Mouse (Mus musculus) intestine, embryonic 14.5 days (tissue): Measurements from ENCODE around the gene Hcrtr1. TPM values are rescaled to one million over a fixed set of nuclear protein-coding genes. Genes with fewer than 3 reads are reported as not detected.

Experiments used
- ATAC-seq: fragments of 200-750 bp; cut with Nextera tagmentation; replicated peaks from 2 replicates; pipeline ENCODE4 v1.8.0; 2017; ENCODE audit warnings: low read depth, moderate number of reproducible peaks, moderate TSS enrichment, moderate library complexity; ENCODE audit not compliant: low FRiP score, low TSS enrichment
- DNase-seq: peaks from one replicate; pipeline ENCODE4 v3.0.0-alpha.2; 2018; ENCODE audit warnings: low spot score
- H3K27ac ChIP-seq: fragments of 300-500 bp; sonication (generic); 2 replicates; pipeline ENCODE4 v1.5.1; 2014; ENCODE audit warnings: low read depth, mild to moderate bottlenecking, control low read depth
- H3K27me3 ChIP-seq: fragments of 300-500 bp; sonication (generic); replicated peaks from 2 replicates; pipeline ENCODE4 v1.6.1; 2014; ENCODE audit warnings: low read length, control low read depth; ENCODE audit not compliant: control insufficient read depth, insufficient read depth
- H3K36me3 ChIP-seq: fragments of 300-500 bp; sonication (generic); 2 replicates; pipeline ENCODE4 v1.6.1; 2014; ENCODE audit warnings: low read length, control low read depth; ENCODE audit not compliant: control insufficient read depth, insufficient read depth
- H3K4me1 ChIP-seq: fragments of 300-500 bp; sonication (generic); replicated peaks from 2 replicates; pipeline ENCODE4 v1.6.1; 2014; ENCODE audit warnings: low read length, control low read depth, mixed read lengths; ENCODE audit not compliant: control insufficient read depth, insufficient read depth
- H3K4me2 ChIP-seq: fragments of 300-500 bp; sonication (generic); 2 replicates; pipeline ENCODE4 v1.6.1; 2014; ENCODE audit warnings: low read length
- H3K4me3 ChIP-seq: fragments of 300-500 bp; sonication (generic); 2 replicates; pipeline ENCODE4 v1.5.1; 2014; ENCODE audit warnings: low read depth, low read length, control low read depth, mixed read lengths
- H3K9ac ChIP-seq: fragments of 300-500 bp; sonication (generic); 2 replicates; pipeline ENCODE4 v1.6.1; 2014; ENCODE audit warnings: mild to moderate bottlenecking, low read length
- H3K9me3 ChIP-seq: fragments of 300-500 bp; sonication (generic); 2 replicates; pipeline ENCODE4 v1.6.1; 2016; ENCODE audit warnings: low read length, control low read depth; ENCODE audit not compliant: control insufficient read depth
- WGBS: fragments of 180-500 bp; shearing (Covaris S2); extraction: QIAGEN DNeasy Blood & Tissue Kit; methylation state at CpG from one replicate; pipeline ENCODE4 v1.1.7; 2014; 5-methylcytosine and 5-hydroxymethylcytosine counted together
- polyA plus RNA-seq: library from polyadenylated mRNA; unstranded; fragments of >200 nt; fragmentation: Nextera tagmentation; extraction: Ambion mirVana; gene quantifications from 2 replicates; pipeline ENCODE4 v1.2.1, GENCODE M21; 2014

The Hcrtr1 gene
- polyA plus RNA-seq, 1 experiment from 2014 or later, result not detected

DNA sequence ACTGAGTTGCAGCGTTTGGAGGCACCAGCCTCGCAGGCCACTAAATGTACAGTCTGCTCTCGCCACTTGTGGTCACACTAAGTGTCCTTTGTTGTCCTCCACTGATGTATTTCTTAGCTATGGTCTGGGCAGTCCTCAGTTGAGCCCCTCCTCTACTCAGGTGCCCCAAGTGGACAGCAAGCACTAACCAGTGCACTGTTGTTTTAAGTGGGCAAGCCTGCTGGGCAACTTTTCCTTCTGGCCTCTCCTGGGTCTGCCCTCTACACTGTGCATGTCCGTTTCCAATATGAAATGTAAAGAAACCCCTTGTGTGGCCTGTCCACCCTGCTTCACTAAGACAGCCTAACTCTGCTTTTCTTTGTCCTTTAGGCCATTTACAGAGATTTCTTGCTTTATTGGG, 15.0 kb downstream of the Hcrtr1 start:
- Histone ChIP-seq H3K4me3 (no peak overlapping the region), H3K27ac (no peak overlapping the region), H3K36me3 (peaks cover 70% of the 10 kb centered on the region), H3K27me3 (no peaks in the 10 kb centered on the region), H3K9ac (no peak overlapping the region), H3K4me2 (no peak overlapping the region), H3K4me1 (no peaks in the 10 kb centered on the region), H3K9me3 (no peaks in the 10 kb centered on the region)
- ATAC-seq (no peak), DNase-seq (no peak)
- 88% methylated on average over 4 of the region's 4 CpGs for WGBS

- Histone ChIP-seq H3K9me3 (no peaks in the 10 kb centered on the region), H3K4me1 (no peaks in the 10 kb centered on the region), H3K4me3 (no peak overlapping the region), H3K9ac (no peak overlapping the region), H3K27me3 (no peaks in the 10 kb centered on the region), H3K4me2 (no peak overlapping the region), H3K27ac (no peak overlapping the region), H3K36me3 (peaks cover 70% of the 10 kb centered on the region)
- WGBS, result 84% methylated on average over 5 of the region's 5 CpGs
- no peak for ATAC-seq
- DNase-seq, result no peak
These were observed 16.1 kb downstream of the Hcrtr1 start for GRCm38 (mm10) chr4:130123020-130123419.

DNA sequence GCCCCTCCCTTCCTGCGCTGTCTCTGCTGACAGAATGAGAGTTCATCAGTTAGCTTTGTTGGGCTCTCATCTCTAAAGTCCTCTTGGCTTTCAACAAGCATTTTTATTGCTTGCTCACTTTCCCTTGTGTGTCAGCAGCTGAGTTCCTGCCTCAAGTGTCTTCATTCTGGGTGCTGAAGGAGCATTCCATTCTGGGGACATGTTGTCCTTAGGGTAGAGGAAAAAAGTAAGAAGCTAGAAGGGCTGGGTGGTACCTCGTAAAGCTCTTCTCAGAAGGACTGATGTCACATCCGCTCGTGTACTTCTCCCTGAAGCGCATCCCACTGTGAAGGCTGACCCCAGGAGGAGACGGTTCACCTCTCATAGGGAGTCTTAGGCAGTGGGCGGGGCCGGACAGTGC, 17.6 kb downstream of the Hcrtr1 start:
- Histone ChIP-seq H3K27ac (no peak overlapping the region), H3K36me3 (peaks cover 55% of the 10 kb centered on the region), H3K4me3 (no peak overlapping the region), H3K27me3 (no peaks in the 10 kb centered on the region), H3K4me1 (no peaks in the 10 kb centered on the region), H3K9me3 (no peaks in the 10 kb centered on the region), H3K4me2 (no peak overlapping the region), H3K9ac (no peak overlapping the region)
- DNase-seq, result no peak
- WGBS, result 78% methylated on average over 8 of the region's 8 CpGs
- ATAC-seq, result no peak

GRCm38 (mm10) chr4:130120752-130121151, 18.4 kb downstream of the Hcrtr1 start:
- Histone ChIP-seq H3K4me2 (no peak overlapping the region), H3K27me3 (no peaks in the 10 kb centered on the region), H3K4me3 (no peak overlapping the region), H3K27ac (no peak overlapping the region), H3K36me3 (peaks cover 47% of the 10 kb centered on the region), H3K9me3 (no peaks in the 10 kb centered on the region), H3K4me1 (no peaks in the 10 kb centered on the region), H3K9ac (no peak overlapping the region)
- no peak for DNase-seq
- no peak for ATAC-seq
- 85% methylated on average over 4 of the region's 4 CpGs for WGBS

GRCm38 (mm10) chr4:130112732-130113131, 26.4 kb downstream of the Hcrtr1 start:
- Histone ChIP-seq H3K27me3 (no peaks in the 10 kb centered on the region), H3K36me3 (0 out of 2 replicates have a peak, but pooled peaks cover 12% of the 10 kb centered on the region), H3K4me1 (peaks cover 8% of the 10 kb centered on the region), H3K9ac (no peak overlapping the region), H3K9me3 (no peaks in the 10 kb centered on the region), H3K4me3 (no peak overlapping the region), H3K4me2 (no peak overlapping the region), H3K27ac (no peak overlapping the region)
- 94% methylated on average over 1 of the region's 1 CpGs for WGBS
- DNase-seq (no peak), ATAC-seq (no peak)

GRCm38 (mm10) chr4:130112299-130112698, 26.9 kb downstream of the Hcrtr1 start:
- H3K36me3 ChIP-seq, result 0 out of 2 replicates have a peak, but pooled peaks cover 12% of the 10 kb centered on the region
- H3K27ac ChIP-seq, result no peak overlapping the region
- H3K4me1 ChIP-seq, result peaks cover 8% of the 10 kb centered on the region
- DNase-seq (no peak), ATAC-seq (no peak)
- H3K9me3 ChIP-seq, result no peaks in the 10 kb centered on the region
- no peak overlapping the region for H3K9ac ChIP-seq
- no peak overlapping the region for H3K4me2 ChIP-seq
- H3K4me3 ChIP-seq, result no peak overlapping the region
- WGBS, result 68% methylated on average over 7 of the region's 7 CpGs
- H3K27me3 ChIP-seq, result no peaks in the 10 kb centered on the region

- Histone ChIP-seq H3K4me3 (no peak overlapping the region), H3K9me3 (no peaks in the 10 kb centered on the region), H3K27ac (no peak overlapping the region), H3K4me1 (peaks cover 12% of the 10 kb centered on the region), H3K36me3 (0 out of 2 replicates have a peak, but pooled peaks cover 7% of the 10 kb centered on the region), H3K27me3 (no peaks in the 10 kb centered on the region), H3K4me2 (no peak overlapping the region), H3K9ac (no peak overlapping the region)
- 86% methylated on average over 7 of the region's 7 CpGs for WGBS
- DNase-seq, result no peak
- no peak for ATAC-seq
These were observed 29.1 kb downstream of the Hcrtr1 start for GRCm38 (mm10) chr4:130110091-130110490.

DNA sequence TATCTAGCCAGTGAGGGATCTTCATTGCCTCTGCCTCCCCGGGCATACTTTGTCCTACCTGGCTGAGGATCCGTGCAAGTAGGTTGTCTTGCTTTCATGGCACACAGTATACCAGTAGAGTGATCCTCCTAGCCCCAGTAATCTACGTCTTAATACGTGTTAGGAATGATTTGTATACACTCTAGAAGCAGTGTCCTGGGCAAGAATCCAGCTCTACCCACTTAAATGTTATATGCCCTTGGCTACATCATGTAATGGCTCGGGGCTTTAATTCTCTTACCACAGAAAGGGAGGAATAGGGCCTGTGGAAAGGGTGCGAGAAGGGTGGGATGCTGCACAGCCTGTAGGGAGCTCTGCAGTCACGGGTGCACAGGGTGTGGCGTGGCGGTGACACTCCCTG, 29.5 kb downstream of the Hcrtr1 start:
- Histone ChIP-seq H3K4me1 (peaks cover 12% of the 10 kb centered on the region), H3K4me2 (no peak overlapping the region), H3K27me3 (no peaks in the 10 kb centered on the region), H3K9ac (no peak overlapping the region), H3K36me3 (0 out of 2 replicates have a peak, but pooled peaks cover 7% of the 10 kb centered on the region), H3K4me3 (no peak overlapping the region), H3K9me3 (no peaks in the 10 kb centered on the region), H3K27ac (no peak overlapping the region)
- DNase-seq, result no peak
- no peak for ATAC-seq
- 84% methylated on average over 9 of the region's 9 CpGs for WGBS

- 89% methylated on average over 3 of the region's 3 CpGs for WGBS
- H3K36me3 ChIP-seq, result 0 out of 2 replicates have a peak, but pooled peaks cover 7% of the 10 kb centered on the region
- no peak overlapping the region for H3K27ac ChIP-seq
- DNase-seq (no peak), ATAC-seq (no peak)
- no peaks in the 10 kb centered on the region for H3K27me3 ChIP-seq
- H3K9me3 ChIP-seq, result no peaks in the 10 kb centered on the region
- no peak overlapping the region for H3K9ac ChIP-seq
- peaks cover 12% of the 10 kb centered on the region for H3K4me1 ChIP-seq
- H3K4me3 ChIP-seq, result no peak overlapping the region
- no peak overlapping the region for H3K4me2 ChIP-seq
These were observed 30.2 kb downstream of the Hcrtr1 start for GRCm38 (mm10) chr4:130108929-130109328.
